Mouse (Mus musculus): ENCODE data around the gene Gm21822.
"Not testable (repeated sequence)": the region's sequence is repeated elsewhere in the genome, so short reads cannot be mapped to it uniquely, and the experiment has no call there.

Gene Gm21822

GRCm38 (mm10) chrY:18654182-18654581, at the start of gene Gm21822:
TSS of gene Gm21822 (plus strand) at chrY:18654482.
- DNase-seq (ENCODE audit: low spot score), result not testable (repeated sequence)
